Mouse (Mus musculus): ENCODE measurements around the gene Clec5a. TPM values are rescaled to one million over a fixed set of nuclear protein-coding genes. Genes with fewer than 3 reads are reported as not detected.

Gene Clec5a
- polyA plus RNA-seq, 1 experiment from 2014 or later: 0.37 TPM

Other genes starting within 250 kb of the Clec5a start
- 13.1 and 15.8 TPM in 2 replicates for gene E330009J07Rik, start 149.7 kb downstream of the Clec5a start, polyA plus RNA-seq (2014; fragmentation: Nextera tagmentation; extraction: Ambion mirVana)
- not detected in 2 replicates for gene Wee2, start 146.7 kb downstream of the Clec5a start, polyA plus RNA-seq (2014; fragmentation: Nextera tagmentation; extraction: Ambion mirVana)
- gene Ssbp1, start 114.5 kb downstream of the Clec5a start, polyA plus RNA-seq (2014; fragmentation: Nextera tagmentation; extraction: Ambion mirVana): 183 and 194 TPM in 2 replicates
- gene Tas2r137, start 94.6 kb downstream of the Clec5a start, polyA plus RNA-seq (2014; fragmentation: Nextera tagmentation; extraction: Ambion mirVana): 0.36 TPM in 1 of 2 replicates, not detected in the other
- gene Tas2r108, start 92.3 kb downstream of the Clec5a start, polyA plus RNA-seq (2014; fragmentation: Nextera tagmentation; extraction: Ambion mirVana): 0.14 and 0.17 TPM in 2 replicates
- not detected in 2 replicates for gene Prss37, start 66.3 kb downstream of the Clec5a start, polyA plus RNA-seq (2014; fragmentation: Nextera tagmentation; extraction: Ambion mirVana)
- 0.10 and 0.19 TPM in 2 replicates for gene Olfr461, start 30.8 kb downstream of the Clec5a start, polyA plus RNA-seq (2014; fragmentation: Nextera tagmentation; extraction: Ambion mirVana)
- gene Olfr460, start 16.3 kb downstream of the Clec5a start, polyA plus RNA-seq (2014; fragmentation: Nextera tagmentation; extraction: Ambion mirVana): not detected in 2 replicates
- gene Tas2r138, start 27.5 kb upstream of the Clec5a start, polyA plus RNA-seq (2014; fragmentation: Nextera tagmentation; extraction: Ambion mirVana): not detected in 2 replicates
- gene Mgam, start 43.0 kb upstream of the Clec5a start, polyA plus RNA-seq (2014; fragmentation: Nextera tagmentation; extraction: Ambion mirVana): not detected in 2 replicates